Mouse (Mus musculus): Measurements from ENCODE around the gene Alpk1. TPM values are rescaled to one million over a fixed set of nuclear protein-coding genes. Genes with fewer than 3 reads are reported as not detected.

Gene Alpk1
- polyA plus RNA-seq, 1 experiment from 2014 or later, result 1.2 TPM

GRCm38 (mm10) chr3:127679703-127680102 is 100.6 kb downstream of the Alpk1 start:
- Histone ChIP-seq H3K9ac (ENCODE audit: low read depth, low read length) (no peak overlapping the region), H3K27me3 (replicated peaks; ENCODE audit: control insufficient read depth, insufficient read depth, low read length) (no peaks in the 10 kb centered on the region), H3K9me3 (ENCODE audit: control insufficient read depth, low read length) (no peaks in the 10 kb centered on the region), H3K27ac (replicated peaks; ENCODE audit: low read depth, low read length) (no peak overlapping the region), H3K4me1 (ENCODE audit: control insufficient read depth, insufficient read depth, low read length) (no peaks in the 10 kb centered on the region), H3K4me3 (ENCODE audit: low read depth, low read length) (no peak overlapping the region), H3K36me3 (ENCODE audit: control insufficient read depth, insufficient read depth, low read length) (no peaks in the 10 kb centered on the region), H3K4me2 (ENCODE audit: low read depth, low read length) (no peak overlapping the region)
- WGBS, result 89% methylated on average over 15 of the region's 15 CpGs
- DNase-seq (ENCODE audit: low spot score) (no peak), ATAC-seq (ENCODE audit: low read depth) (no peak)

DNA sequence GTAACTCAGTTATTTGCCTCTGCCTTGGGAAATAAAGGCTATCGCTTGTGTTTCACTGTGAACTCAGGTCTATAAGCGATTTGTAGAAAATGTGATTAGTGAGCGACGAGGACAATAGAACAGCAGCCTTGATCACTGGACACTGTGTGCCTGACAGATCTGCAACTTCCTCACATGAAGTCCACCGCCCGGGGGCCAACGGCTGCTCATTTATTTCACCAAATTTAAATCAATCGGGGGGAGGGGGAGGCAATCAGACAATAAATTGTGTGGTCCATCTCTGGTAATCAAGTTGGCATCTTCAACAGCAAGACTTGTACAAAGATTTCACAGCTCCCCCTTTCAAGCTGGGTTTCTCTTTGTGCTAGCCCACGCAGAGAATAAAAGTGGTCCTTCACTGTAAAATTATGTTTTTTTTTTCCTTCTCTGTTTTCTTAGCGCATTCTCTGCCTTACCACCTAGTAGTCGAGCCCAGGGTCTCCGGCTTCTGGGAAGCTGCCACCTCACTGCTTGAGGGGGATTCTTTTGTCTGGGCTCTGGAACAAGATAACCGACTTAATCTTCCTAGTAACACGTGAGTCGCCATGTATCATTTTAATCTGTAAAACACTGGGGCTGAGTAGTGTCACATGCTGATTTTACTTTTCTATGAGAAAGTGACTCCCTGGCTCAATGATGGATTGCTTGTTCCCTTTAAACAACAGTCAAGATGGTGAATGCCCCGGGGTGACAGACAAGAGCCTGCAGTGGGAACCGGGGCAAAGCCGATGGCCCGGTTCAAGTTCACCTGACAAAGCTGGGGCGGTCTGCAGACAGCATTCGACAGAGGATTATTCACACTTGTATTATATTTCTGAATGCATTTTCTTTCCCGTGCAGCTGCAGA is 118.4 kb downstream of the Alpk1 start:
- WGBS, result 56% methylated on average over 22 of the region's 22 CpGs
- Histone ChIP-seq H3K4me3 (ENCODE audit: low read depth, low read length) (no peak overlapping the region), H3K27ac (replicated peaks; ENCODE audit: low read depth, low read length) (no peak overlapping the region), H3K4me1 (ENCODE audit: control insufficient read depth, insufficient read depth, low read length) (no peaks in the 10 kb centered on the region), H3K36me3 (ENCODE audit: control insufficient read depth, insufficient read depth, low read length) (no peaks in the 10 kb centered on the region), H3K4me2 (ENCODE audit: low read depth, low read length) (no peak overlapping the region), H3K9me3 (ENCODE audit: control insufficient read depth, low read length) (no peaks in the 10 kb centered on the region), H3K27me3 (replicated peaks; ENCODE audit: control insufficient read depth, insufficient read depth, low read length) (no peaks in the 10 kb centered on the region), H3K9ac (ENCODE audit: low read depth, low read length) (no peak overlapping the region)
- DNase-seq (ENCODE audit: low spot score) (no peak), ATAC-seq (ENCODE audit: low read depth) (peak; percentile 79; the same call in 1 of the 2 replicates)

DNA sequence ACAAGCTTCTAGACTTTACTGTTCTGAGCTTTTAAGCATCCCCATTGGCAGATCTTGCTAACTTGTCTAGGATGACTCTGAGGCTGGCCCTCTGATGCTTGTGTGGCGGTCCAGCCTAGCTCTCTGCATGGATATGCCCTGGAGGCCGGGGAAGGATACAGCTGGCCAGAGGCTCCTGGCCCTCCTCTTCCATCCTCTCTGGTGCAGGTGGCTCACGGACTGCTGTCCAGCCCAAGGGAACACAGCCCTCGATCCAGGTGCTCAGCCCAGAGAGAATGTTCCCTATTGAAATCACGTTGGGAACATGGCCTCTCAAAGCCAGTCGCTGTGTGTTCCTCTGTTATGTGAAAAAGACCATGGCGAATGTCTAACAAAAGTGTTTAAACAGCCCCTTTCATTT is 119.6 kb downstream of the Alpk1 start:
- Histone ChIP-seq H3K4me2 (ENCODE audit: low read depth, low read length) (no peak overlapping the region), H3K4me1 (ENCODE audit: control insufficient read depth, insufficient read depth, low read length) (no peaks in the 10 kb centered on the region), H3K4me3 (ENCODE audit: low read depth, low read length) (no peak overlapping the region), H3K36me3 (ENCODE audit: control insufficient read depth, insufficient read depth, low read length) (no peaks in the 10 kb centered on the region), H3K27me3 (replicated peaks; ENCODE audit: control insufficient read depth, insufficient read depth, low read length) (no peaks in the 10 kb centered on the region), H3K9ac (ENCODE audit: low read depth, low read length) (no peak overlapping the region), H3K27ac (replicated peaks; ENCODE audit: low read depth, low read length) (no peak overlapping the region), H3K9me3 (ENCODE audit: control insufficient read depth, low read length) (no peaks in the 10 kb centered on the region)
- 74% methylated on average over 7 of the region's 7 CpGs for WGBS
- DNase-seq (ENCODE audit: low spot score), result no peak
- ATAC-seq (ENCODE audit: low read depth), result no peak

- Histone ChIP-seq H3K4me2 (ENCODE audit: low read depth, low read length) (no peak overlapping the region), H3K27me3 (replicated peaks; ENCODE audit: control insufficient read depth, insufficient read depth, low read length) (peaks cover 4% of the 10 kb centered on the region), H3K9ac (ENCODE audit: low read depth, low read length) (no peak overlapping the region), H3K36me3 (ENCODE audit: control insufficient read depth, insufficient read depth, low read length) (no peaks in the 10 kb centered on the region), H3K4me3 (ENCODE audit: low read depth, low read length) (no peak overlapping the region), H3K4me1 (ENCODE audit: control insufficient read depth, insufficient read depth, low read length) (no peaks in the 10 kb centered on the region), H3K9me3 (ENCODE audit: control insufficient read depth, low read length) (no peaks in the 10 kb centered on the region), H3K27ac (replicated peaks; ENCODE audit: low read depth, low read length) (no peak overlapping the region)
- ATAC-seq (ENCODE audit: low read depth) (no peak), DNase-seq (ENCODE audit: low spot score) (no peak)
- WGBS, result 46% methylated on average over 7 of the region's 7 CpGs
Measured at GRCm38 (mm10) chr3:127651742-127652653, 128.3 kb downstream of the Alpk1 start.

- Histone ChIP-seq H3K4me3 (ENCODE audit: low read depth, low read length) (no peak overlapping the region), H3K9me3 (ENCODE audit: control insufficient read depth, low read length) (no peaks in the 10 kb centered on the region), H3K36me3 (ENCODE audit: control insufficient read depth, insufficient read depth, low read length) (no peaks in the 10 kb centered on the region), H3K27ac (replicated peaks; ENCODE audit: low read depth, low read length) (no peak overlapping the region), H3K4me1 (ENCODE audit: control insufficient read depth, insufficient read depth, low read length) (no peaks in the 10 kb centered on the region), H3K9ac (ENCODE audit: low read depth, low read length) (no peak overlapping the region), H3K4me2 (ENCODE audit: low read depth, low read length) (no peak overlapping the region), H3K27me3 (replicated peaks; ENCODE audit: control insufficient read depth, insufficient read depth, low read length) (peaks cover 58% of the 10 kb centered on the region)
- DNase-seq (ENCODE audit: low spot score), result no peak
- peak; percentile 57; the same call in 1 of the 2 replicates for ATAC-seq (ENCODE audit: low read depth)
- WGBS, result 50% methylated on average over 18 of the region's 18 CpGs
Measured at GRCm38 (mm10) chr3:127646156-127646825, 134.0 kb downstream of the Alpk1 start.

- Histone ChIP-seq H3K4me2 (ENCODE audit: low read depth, low read length) (no peak overlapping the region), H3K9me3 (ENCODE audit: control insufficient read depth, low read length) (no peaks in the 10 kb centered on the region), H3K36me3 (ENCODE audit: control insufficient read depth, insufficient read depth, low read length) (no peaks in the 10 kb centered on the region), H3K4me3 (ENCODE audit: low read depth, low read length) (no peak overlapping the region), H3K9ac (ENCODE audit: low read depth, low read length) (no peak overlapping the region), H3K27ac (replicated peaks; ENCODE audit: low read depth, low read length) (no peak overlapping the region), H3K27me3 (replicated peaks; ENCODE audit: control insufficient read depth, insufficient read depth, low read length) (peaks cover 98% of the 10 kb centered on the region), H3K4me1 (ENCODE audit: control insufficient read depth, insufficient read depth, low read length) (peaks cover 4% of the 10 kb centered on the region; the same call in 1 of the 2 replicates)
- 8% methylated on average over 5 of the region's 5 CpGs for WGBS
- DNase-seq (ENCODE audit: low spot score), result no peak
- no peak for ATAC-seq (ENCODE audit: low read depth)
Measured at GRCm38 (mm10) chr3:127642211-127642610, 138.1 kb downstream of the Alpk1 start.

GRCm38 (mm10) chr3:127640762-127641700 is 139.3 kb downstream of the Alpk1 start:
- Histone ChIP-seq H3K27me3 (replicated peaks; ENCODE audit: control insufficient read depth, insufficient read depth, low read length) (peaks cover 97% of the 10 kb centered on the region), H3K4me2 (ENCODE audit: low read depth, low read length) (peak overlapping the region; percentile 30), H3K36me3 (ENCODE audit: control insufficient read depth, insufficient read depth, low read length) (no peaks in the 10 kb centered on the region), H3K27ac (replicated peaks; ENCODE audit: low read depth, low read length) (no peak overlapping the region), H3K4me3 (ENCODE audit: low read depth, low read length) (peak overlapping the region; percentile 10; the same call in 1 of the 2 replicates), H3K9ac (ENCODE audit: low read depth, low read length) (no peak overlapping the region), H3K4me1 (ENCODE audit: control insufficient read depth, insufficient read depth, low read length) (peaks cover 4% of the 10 kb centered on the region; the same call in 1 of the 2 replicates), H3K9me3 (ENCODE audit: control insufficient read depth, low read length) (no peaks in the 10 kb centered on the region)
- no peak for ATAC-seq (ENCODE audit: low read depth)
- 1% methylated on average over 37 of the region's 37 CpGs for WGBS
- no peak for DNase-seq (ENCODE audit: low spot score)

Measured in embryonic facial prominence, embryonic 14.5 days (tissue).